Mouse (Mus musculus) olfactory bulb, adult 2 months (tissue): ENCODE measurements around the gene Adat1.

Experiments
- CTCF ChIP-seq: fragments of 200-500 bp; IDR thresholded peaks from 2 replicates; pipeline ENCODE4 v1.5.1; 2012; ENCODE audit warnings: low read depth, mild to moderate bottlenecking, low read length, moderate library complexity; ENCODE audit not compliant: insufficient read depth
- POLR2A ChIP-seq: fragments of 200-500 bp; IDR thresholded peaks from 2 replicates; pipeline ENCODE4 v1.6.1; 2012; ENCODE audit warnings: mild to moderate bottlenecking, low read depth, low read length, moderate library complexity; ENCODE audit not compliant: insufficient read depth

GRCm38 (mm10) chr8:111957231-111957630, 34.9 kb downstream of the Adat1 start:
- TF ChIP-seq CTCF (no peak), POLR2A (no peak)
